Mouse (Mus musculus): ENCODE measurements around the gene Zranb3.
"Not testable (repeated sequence)": the region's sequence is repeated elsewhere in the genome, so short reads cannot be mapped to it uniquely, and the experiment has no call there.

Gene Zranb3

GRCm38 (mm10) chr1:128060655-128061344 is 42.0 kb downstream of the Zranb3 start:
- no peak for DNase-seq (ENCODE audit: low read depth, low spot score)

DNA sequence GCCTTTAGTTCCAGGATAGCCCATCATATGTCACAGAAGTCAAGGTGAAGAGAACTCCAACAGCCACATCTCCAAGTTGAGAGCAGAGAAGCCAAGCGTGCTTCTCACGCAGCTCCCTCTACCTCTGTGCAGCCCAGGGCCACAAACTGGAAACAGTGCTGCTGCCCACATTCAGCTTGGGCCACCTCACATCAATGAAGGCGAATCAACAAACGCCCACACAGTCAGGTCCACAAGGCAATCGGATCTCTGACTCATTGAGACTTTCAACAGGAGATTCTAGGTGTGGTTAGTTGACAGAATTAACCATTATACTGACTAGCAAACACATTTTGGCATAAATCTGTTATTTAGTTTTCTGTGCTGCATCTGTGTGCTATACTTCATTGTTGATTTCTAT is 44.2 kb downstream of the Zranb3 start:
- peak; percentile 74 for DNase-seq (ENCODE audit: low read depth, low spot score)

GRCm38 (mm10) chr1:128057269-128057668 is 45.6 kb downstream of the Zranb3 start:
- no peak for DNase-seq (ENCODE audit: low read depth, low spot score)

DNA sequence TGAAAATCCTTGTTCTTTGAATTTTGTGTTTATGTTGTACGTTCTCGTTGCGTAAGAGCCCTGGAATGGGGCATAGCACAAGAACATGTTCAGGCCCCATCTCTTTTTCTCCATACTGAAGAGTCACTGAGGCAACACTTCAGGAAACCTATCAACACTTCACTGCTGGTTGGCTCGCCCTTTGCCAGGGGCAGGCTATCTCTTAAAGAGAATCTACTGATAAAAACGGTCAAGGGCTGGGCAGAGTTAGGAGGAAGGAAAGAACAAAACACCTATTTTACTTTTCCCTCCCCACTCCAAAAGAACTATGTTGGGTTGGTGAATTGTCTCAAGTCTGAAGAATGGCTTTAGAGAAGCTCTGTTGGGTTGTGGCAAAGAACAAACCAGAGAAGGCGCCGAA is 55.9 kb downstream of the Zranb3 start:
- no peak for DNase-seq (ENCODE audit: low read depth, low spot score)

DNA sequence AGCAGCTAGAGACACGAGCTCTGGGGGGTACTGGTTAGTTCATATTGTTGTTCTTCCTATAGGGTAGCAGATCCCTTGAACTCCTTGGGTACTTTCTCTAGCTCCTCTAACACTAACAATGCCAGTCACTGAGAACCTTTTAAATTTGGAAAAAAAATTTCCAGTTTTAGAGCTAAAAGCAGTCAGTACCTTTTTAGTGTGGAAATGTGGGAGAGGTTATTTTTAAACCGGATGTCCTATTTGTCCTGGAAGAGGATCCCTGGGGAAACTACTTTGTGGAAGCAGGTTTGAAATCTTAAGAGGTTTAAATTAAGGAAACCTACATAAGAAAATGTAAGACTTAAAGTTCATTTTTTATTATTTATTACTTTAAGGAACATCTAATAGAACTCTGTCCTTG is 56.4 kb downstream of the Zranb3 start:
- DNase-seq (ENCODE audit: low read depth, low spot score): no peak

DNA sequence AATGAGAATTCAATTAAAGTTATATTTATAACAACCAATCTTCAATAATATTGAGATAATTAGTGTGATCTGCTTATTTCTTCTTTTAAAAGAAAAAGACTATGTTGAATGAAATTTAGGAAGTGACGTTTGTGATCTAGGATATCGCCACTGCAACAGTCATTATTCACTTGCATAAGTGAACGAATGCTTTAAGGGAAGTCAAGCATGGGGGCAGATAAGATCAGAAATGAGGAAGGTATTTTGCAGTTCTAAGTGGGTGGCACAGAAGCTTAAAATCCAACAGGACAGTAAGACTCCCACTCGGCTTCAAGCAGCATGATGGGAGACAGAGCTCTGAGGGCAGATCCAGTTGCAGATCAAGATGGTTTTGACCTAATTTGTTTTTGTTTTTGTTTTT is 58.7 kb downstream of the Zranb3 start:
- DNase-seq (ENCODE audit: low read depth, low spot score): no peak

- DNase-seq (ENCODE audit: low read depth, low spot score): no peak
Measured at GRCm38 (mm10) chr1:128036296-128036695, 66.6 kb downstream of the Zranb3 start.

- no peak for DNase-seq (ENCODE audit: low read depth, low spot score)
Measured at GRCm38 (mm10) chr1:128032123-128032522, 70.7 kb downstream of the Zranb3 start.

- DNase-seq (ENCODE audit: low read depth, low spot score): no peak
Measured at GRCm38 (mm10) chr1:128031524-128031923, 71.3 kb downstream of the Zranb3 start.

DNA sequence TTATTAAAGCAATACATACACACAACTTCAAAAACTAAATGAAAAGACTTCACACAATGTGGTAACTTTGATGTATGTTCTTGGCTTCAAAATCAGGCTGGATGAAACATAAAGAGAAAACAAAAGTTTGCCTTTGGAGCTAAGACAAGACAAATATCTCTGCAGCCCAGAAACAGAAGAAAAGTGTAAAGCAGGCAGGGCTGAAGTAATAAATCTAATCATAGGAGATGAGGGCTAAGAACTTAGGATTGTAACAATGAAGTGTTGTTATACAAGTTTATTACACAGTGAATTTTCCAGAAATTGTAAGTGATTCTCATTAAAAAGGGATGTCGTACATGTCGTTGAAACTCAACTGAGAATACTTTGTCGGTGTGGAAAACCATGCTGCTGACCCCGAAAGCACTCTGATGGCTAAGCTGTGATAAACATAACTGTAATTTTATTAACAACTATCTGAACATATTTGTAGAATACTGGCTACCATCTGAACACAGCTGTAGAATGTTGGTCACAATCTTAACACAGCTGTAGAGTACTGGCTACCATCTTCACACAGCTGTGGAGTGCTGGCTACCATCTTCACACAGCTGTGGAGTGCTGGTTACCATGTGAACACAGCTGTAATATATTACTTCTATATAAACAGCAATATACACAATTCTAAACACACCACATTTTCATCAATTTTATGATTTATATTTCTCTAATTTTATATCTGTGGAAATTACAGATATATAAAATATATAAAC is 78.3 kb downstream of the Zranb3 start:
- no peak for DNase-seq (ENCODE audit: low read depth, low spot score)

DNA sequence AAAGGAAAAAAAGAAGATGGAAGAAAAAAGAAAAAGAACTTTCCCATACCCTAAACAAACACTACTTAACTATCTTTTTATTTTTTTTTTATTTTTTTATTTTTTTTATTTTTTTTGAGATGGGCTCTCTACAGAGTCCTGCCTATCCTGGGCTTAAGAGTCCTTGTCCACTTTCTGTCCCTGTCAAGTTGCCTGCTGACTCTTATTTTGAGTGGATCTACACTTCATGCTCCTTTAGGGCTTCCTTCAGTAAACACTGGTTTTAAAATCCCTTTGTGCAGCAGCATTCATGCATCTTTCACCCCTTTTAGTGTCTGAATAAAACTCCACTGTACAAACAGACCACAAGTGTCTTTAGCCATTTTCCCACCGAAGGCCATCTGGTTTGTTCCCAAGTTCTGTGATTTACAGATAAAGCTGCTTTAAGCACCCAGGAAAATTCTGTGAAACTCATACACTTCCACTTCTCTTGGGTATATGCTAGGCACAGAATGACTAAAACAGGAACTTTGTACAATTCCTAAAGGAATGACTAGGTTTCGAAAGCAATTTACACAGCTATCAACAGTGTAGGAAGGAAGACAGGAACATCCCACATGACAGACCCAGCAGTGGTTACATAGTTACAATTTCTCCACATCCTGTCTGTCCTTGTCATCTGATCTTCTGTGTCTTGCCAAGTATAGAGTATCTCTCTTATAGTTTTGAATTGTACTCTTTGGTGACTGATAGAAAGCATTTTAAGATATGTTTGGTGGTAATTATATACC is 82.7 kb downstream of the Zranb3 start:
- DNase-seq (ENCODE audit: low read depth, low spot score): peak; percentile 13

DNA sequence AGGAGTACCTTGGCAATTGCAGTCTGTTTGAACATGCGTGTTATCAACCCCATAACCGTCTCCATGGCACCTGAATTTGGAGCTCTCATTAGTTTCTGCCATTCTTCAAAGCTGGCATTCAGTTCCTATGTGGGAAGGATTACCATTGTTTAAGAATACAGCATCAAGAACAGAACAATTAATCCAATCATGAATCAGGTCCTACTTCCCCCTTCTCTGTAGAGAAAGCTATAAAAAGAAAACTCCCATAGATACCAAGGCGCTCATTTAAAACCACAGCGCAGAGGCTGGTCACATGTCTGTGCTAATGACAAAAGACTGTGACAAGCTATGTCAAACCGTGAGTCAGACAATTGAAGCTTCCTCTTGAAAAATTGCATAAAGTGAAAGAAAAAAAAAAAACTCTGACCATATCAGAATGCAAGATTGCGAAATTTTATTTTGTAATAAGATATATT is 86.8 kb downstream of the Zranb3 start:
- peak; percentile 16 for DNase-seq (ENCODE audit: low read depth, low spot score)

DNA sequence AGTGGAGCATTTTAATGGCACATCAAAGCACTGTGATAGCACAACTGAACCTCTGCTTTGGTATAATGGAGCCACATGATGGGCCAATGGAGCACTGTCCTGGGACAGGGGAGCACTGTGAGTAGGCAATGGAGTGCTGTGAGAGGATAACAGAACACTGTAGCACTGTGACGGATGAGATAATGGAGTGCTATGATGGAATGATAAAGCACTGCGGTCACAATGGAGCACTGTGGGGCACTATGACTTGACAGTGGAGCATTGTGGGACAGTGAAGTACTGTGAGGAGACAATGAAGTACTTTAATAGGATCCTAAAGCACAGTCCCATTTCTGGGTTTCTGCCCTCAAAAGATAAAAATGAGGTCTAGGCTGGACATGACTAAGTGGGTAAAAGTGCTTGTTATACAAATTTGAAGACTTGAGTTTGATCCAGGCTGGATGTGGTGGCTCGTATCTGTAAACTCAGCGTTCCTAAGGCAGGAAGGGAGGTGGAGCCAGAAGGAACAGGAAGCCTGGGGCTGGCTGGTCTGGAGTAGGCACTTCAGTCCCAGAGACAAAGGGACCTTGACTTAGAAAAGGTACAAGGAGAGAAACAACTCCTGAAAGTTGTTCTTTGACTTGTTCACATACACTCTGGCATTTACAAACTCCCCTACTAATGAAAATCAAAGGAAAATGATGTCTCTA is 89.0 kb downstream of the Zranb3 start:
- DNase-seq (ENCODE audit: low read depth, low spot score): no peak

GRCm38 (mm10) chr1:128009751-128010150 is 93.1 kb downstream of the Zranb3 start:
- no peak for DNase-seq (ENCODE audit: low read depth, low spot score)

DNA sequence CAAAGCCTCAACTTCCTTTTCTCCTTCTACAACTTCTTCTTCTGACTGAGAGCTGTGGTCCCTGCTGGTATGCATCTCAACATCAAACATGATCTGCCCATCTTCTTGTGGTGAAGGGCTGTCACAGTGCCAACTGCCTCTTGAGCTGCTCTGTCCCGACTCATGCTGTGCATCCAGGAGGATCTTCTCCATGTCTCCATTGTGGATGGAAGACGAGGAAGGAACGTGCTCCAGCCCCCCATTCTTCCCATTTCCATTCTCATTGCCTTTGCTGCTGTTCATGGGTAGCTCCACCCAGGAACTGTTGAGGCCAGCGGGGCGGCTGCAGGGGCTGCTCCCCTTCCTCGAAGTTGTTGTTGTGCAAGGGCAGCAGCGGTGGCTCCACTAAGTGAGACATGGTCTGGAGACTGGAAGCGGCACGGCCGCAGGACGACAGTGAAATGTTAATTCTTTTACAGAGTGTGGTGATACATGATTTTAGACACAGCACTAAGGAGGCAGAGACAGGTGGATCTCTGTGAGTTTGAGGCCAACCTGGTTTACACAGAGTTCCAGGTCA is 96.7 kb downstream of the Zranb3 start:
- not testable (repeated sequence) for DNase-seq (ENCODE audit: low read depth, low spot score)

DNA sequence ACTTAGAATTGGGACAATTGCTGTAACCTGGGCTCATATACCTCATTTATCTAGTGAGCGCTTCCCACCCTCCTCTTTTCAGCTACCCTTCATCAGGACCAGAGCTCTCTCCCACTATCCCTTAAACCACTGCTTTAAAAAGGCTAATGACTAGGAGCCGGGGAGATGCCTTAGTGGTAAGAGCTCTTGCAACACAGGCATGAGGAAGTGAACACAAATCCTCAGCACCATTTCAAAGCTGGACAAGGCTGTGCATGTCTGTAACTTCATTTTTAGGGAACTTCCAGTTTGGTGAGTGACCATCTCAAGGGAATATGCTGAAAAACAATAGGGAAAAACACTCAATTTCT is 98.5 kb downstream of the Zranb3 start:
- DNase-seq (ENCODE audit: low read depth, low spot score): no peak

DNA sequence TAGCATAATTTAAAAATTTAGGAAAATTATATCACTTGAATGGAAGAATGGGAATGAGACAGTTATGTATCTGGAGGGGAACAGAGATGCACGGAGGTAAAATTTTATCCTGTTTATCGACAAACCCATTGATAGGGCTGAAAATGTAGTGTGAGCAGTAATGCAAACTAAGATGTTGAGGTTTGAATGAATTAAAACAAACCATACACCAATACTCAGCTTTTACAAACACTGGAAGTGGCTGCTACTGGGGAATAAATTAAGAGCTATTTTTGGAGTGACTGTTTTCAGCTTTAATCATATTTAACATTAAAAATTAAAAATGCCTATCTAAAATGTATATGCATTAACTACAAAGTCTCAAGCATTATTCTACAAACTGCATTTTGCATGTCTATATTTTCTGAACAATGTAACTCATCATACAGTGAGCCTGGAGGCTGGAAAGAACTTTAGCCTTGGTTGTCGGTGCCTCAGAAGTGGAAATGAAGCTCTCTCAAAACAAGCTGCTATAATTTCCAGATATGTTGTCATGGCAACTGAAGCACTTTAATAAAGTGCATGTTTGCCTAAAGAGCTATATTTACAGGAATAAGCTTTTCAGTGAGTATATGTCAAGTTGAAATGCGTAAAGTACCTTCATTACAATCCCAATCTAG is 99.0 kb downstream of the Zranb3 start:
- DNase-seq (ENCODE audit: low read depth, low spot score): no peak

DNA sequence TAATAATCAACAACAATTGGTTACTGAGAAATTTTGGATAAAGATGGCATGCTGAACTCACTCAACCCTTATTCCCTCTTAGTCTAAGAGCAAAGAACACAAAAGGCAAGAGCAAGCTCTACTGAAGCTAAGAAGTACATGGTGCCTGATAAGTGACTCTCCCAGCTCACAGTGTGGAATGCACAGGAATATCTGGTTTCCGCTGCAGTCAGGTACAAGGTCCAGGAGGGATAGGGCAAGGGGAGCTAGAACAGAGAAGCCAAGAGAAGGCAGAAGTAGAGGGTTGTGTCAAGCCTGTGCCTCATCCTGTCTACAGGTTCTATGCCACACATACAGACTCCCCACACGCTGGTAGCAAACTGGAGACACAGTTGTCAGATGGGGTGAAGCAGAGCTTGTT is 100.7 kb downstream of the Zranb3 start:
- no peak for DNase-seq (ENCODE audit: low read depth, low spot score)

- DNase-seq (ENCODE audit: low read depth, low spot score): not testable (repeated sequence)
Measured at GRCm38 (mm10) chr1:128000931-128001330, 101.9 kb downstream of the Zranb3 start.

DNA sequence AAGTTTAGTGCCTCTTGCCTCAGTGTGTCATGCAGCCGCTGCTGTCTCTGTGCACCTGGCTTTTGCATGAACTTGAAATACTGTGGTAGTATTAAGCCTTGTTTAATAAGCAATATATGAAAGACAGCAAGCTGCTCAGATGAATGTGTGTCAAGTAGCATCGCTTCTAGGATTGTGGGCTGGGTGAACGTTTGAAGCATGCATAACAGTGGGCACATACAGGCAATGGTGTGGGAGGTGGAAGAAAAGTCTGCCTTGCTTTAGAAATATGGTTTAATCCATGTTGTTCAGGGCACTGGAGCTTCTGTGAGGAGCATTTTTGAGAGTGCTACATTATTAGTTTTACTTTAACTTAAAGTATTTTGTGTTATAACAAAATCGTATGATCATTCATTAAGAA is 109.0 kb downstream of the Zranb3 start:
- no peak for DNase-seq (ENCODE audit: low read depth, low spot score)
